Mouse (Mus musculus) erythroblast, adult 5-6 weeks (primary cell): ENCODE results near the gene Klhl9. TPM values are rescaled to one million over a fixed set of nuclear protein-coding genes. Genes with fewer than 3 reads are reported as not detected.

Experiments
- total RNA-seq, 2 experiments: library from RNA; stranded (forward) in 1 of 2; stranded (reverse) in 1 of 2; fragments of 150-400 nt in 1 of 2; fragments of 200-764, 138-1000 nt in 1 of 2; gene quantifications; 2 replicates each; pipeline versions ENCODE4 v1.2.3 to v1.2.4; 2015 to 2017; ENCODE audit warnings: low replicate concordance in 2 of 2

The Klhl9 gene
- total RNA-seq, 2 experiments from 2014 or later: 26.3 to 29.5 TPM

Other genes with a start within 250 kb of the Klhl9 start
Only the 30 nearest of the 32 such genes appear.
- not detected in 2 replicates for gene Ifna14, start 150.7 kb downstream of the Klhl9 start, total RNA-seq (2015; ENCODE audit: low replicate concordance)
- not detected in 2 replicates for gene Ifna14, start 150.7 kb downstream of the Klhl9 start, total RNA-seq (2017; ENCODE audit: low replicate concordance)
- not detected in 2 replicates for gene Ifna9, start 130.1 kb downstream of the Klhl9 start, total RNA-seq (2015; ENCODE audit: low replicate concordance)
- gene Ifna9, start 130.1 kb downstream of the Klhl9 start, total RNA-seq (2017; ENCODE audit: low replicate concordance): not detected in 2 replicates
- gene Ifna12, start 119.1 kb downstream of the Klhl9 start, total RNA-seq (2015; ENCODE audit: low replicate concordance): not detected in 2 replicates
- not detected in 2 replicates for gene Ifna12, start 119.1 kb downstream of the Klhl9 start, total RNA-seq (2017; ENCODE audit: low replicate concordance)
- not detected in 2 replicates for gene C87499, start 88.1 kb downstream of the Klhl9 start, total RNA-seq (2015; ENCODE audit: low replicate concordance)
- not detected in 2 replicates for gene C87499, start 88.1 kb downstream of the Klhl9 start, total RNA-seq (2017; ENCODE audit: low replicate concordance)
- gene Ifna13, start 78.0 kb downstream of the Klhl9 start, total RNA-seq (2015; ENCODE audit: low replicate concordance): not detected in 2 replicates
- not detected in 2 replicates for gene Ifna13, start 78.0 kb downstream of the Klhl9 start, total RNA-seq (2017; ENCODE audit: low replicate concordance)
- not detected in 2 replicates for gene Ifna16, start 45.5 kb downstream of the Klhl9 start, total RNA-seq (2015; ENCODE audit: low replicate concordance)
- not detected in 2 replicates for gene Ifna16, start 45.5 kb downstream of the Klhl9 start, total RNA-seq (2017; ENCODE audit: low replicate concordance)
- not detected in 2 replicates for gene Ifna2, start 38.6 kb downstream of the Klhl9 start, total RNA-seq (2015; ENCODE audit: low replicate concordance)
- gene Ifna2, start 38.6 kb downstream of the Klhl9 start, total RNA-seq (2017; ENCODE audit: low replicate concordance): not detected in 2 replicates
- gene Ifnab, start 31.1 kb downstream of the Klhl9 start, total RNA-seq (2015; ENCODE audit: low replicate concordance): not detected in 2 replicates
- gene Ifnab, start 31.1 kb downstream of the Klhl9 start, total RNA-seq (2017; ENCODE audit: low replicate concordance): not detected in 2 replicates
- gene Gm26566, start 660 bp downstream of the Klhl9 start, total RNA-seq (2015; ENCODE audit: low replicate concordance): not detected in 2 replicates
- not detected in 2 replicates for gene Gm26566, start 660 bp downstream of the Klhl9 start, total RNA-seq (2017; ENCODE audit: low replicate concordance)
- gene Gm13271, start 32.4 kb upstream of the Klhl9 start, total RNA-seq (2015; ENCODE audit: low replicate concordance): not detected in 2 replicates
- gene Gm13271, start 32.4 kb upstream of the Klhl9 start, total RNA-seq (2017; ENCODE audit: low replicate concordance): not detected in 2 replicates
- not detected in 2 replicates for gene Gm13283, start 37.7 kb upstream of the Klhl9 start, total RNA-seq (2015; ENCODE audit: low replicate concordance)
- gene Gm13283, start 37.7 kb upstream of the Klhl9 start, total RNA-seq (2017; ENCODE audit: low replicate concordance): not detected in 2 replicates
- gene Gm13290, start 51.4 kb upstream of the Klhl9 start, total RNA-seq (2015; ENCODE audit: low replicate concordance): not detected in 2 replicates
- not detected in 2 replicates for gene Gm13290, start 51.4 kb upstream of the Klhl9 start, total RNA-seq (2017; ENCODE audit: low replicate concordance)
- gene Gm13289, start 54.5 kb upstream of the Klhl9 start, total RNA-seq (2015; ENCODE audit: low replicate concordance): not detected in 2 replicates
- not detected in 2 replicates for gene Gm13289, start 54.5 kb upstream of the Klhl9 start, total RNA-seq (2017; ENCODE audit: low replicate concordance)
- not detected in 2 replicates for gene Gm13272, start 57.4 kb upstream of the Klhl9 start, total RNA-seq (2015; ENCODE audit: low replicate concordance)
- not detected in 2 replicates for gene Gm13272, start 57.4 kb upstream of the Klhl9 start, total RNA-seq (2017; ENCODE audit: low replicate concordance)
- gene Ifnz, start 59.7 kb upstream of the Klhl9 start, total RNA-seq (2015; ENCODE audit: low replicate concordance): not detected in 2 replicates
- not detected in 2 replicates for gene Ifnz, start 59.7 kb upstream of the Klhl9 start, total RNA-seq (2017; ENCODE audit: low replicate concordance)
- gene Gm13276, start 63.2 kb upstream of the Klhl9 start, total RNA-seq (2015; ENCODE audit: low replicate concordance): not detected in 2 replicates
- gene Gm13276, start 63.2 kb upstream of the Klhl9 start, total RNA-seq (2017; ENCODE audit: low replicate concordance): not detected in 2 replicates
- not detected in 2 replicates for gene Gm13277, start 66.2 kb upstream of the Klhl9 start, total RNA-seq (2015; ENCODE audit: low replicate concordance)
- gene Gm13277, start 66.2 kb upstream of the Klhl9 start, total RNA-seq (2017; ENCODE audit: low replicate concordance): not detected in 2 replicates
- not detected in 2 replicates for gene Gm13278, start 69.1 kb upstream of the Klhl9 start, total RNA-seq (2015; ENCODE audit: low replicate concordance)
- not detected in 2 replicates for gene Gm13278, start 69.1 kb upstream of the Klhl9 start, total RNA-seq (2017; ENCODE audit: low replicate concordance)
- not detected in 2 replicates for gene Gm13275, start 72.0 kb upstream of the Klhl9 start, total RNA-seq (2015; ENCODE audit: low replicate concordance)
- not detected in 2 replicates for gene Gm13275, start 72.0 kb upstream of the Klhl9 start, total RNA-seq (2017; ENCODE audit: low replicate concordance)
- gene Gm13279, start 74.9 kb upstream of the Klhl9 start, total RNA-seq (2015; ENCODE audit: low replicate concordance): not detected in 2 replicates
- not detected in 2 replicates for gene Gm13279, start 74.9 kb upstream of the Klhl9 start, total RNA-seq (2017; ENCODE audit: low replicate concordance)
- not detected in 2 replicates for gene Gm13285, start 77.2 kb upstream of the Klhl9 start, total RNA-seq (2015; ENCODE audit: low replicate concordance)
- not detected in 2 replicates for gene Gm13285, start 77.2 kb upstream of the Klhl9 start, total RNA-seq (2017; ENCODE audit: low replicate concordance)
- not detected in 2 replicates for gene Gm13287, start 80.8 kb upstream of the Klhl9 start, total RNA-seq (2015; ENCODE audit: low replicate concordance)
- not detected in 2 replicates for gene Gm13287, start 80.8 kb upstream of the Klhl9 start, total RNA-seq (2017; ENCODE audit: low replicate concordance)
- not detected in 2 replicates for gene Gm13288, start 83.1 kb upstream of the Klhl9 start, total RNA-seq (2015; ENCODE audit: low replicate concordance)
- not detected in 2 replicates for gene Gm13288, start 83.1 kb upstream of the Klhl9 start, total RNA-seq (2017; ENCODE audit: low replicate concordance)
- gene Ifna7, start 93.8 kb upstream of the Klhl9 start, total RNA-seq (2015; ENCODE audit: low replicate concordance): not detected in 2 replicates
- gene Ifna7, start 93.8 kb upstream of the Klhl9 start, total RNA-seq (2017; ENCODE audit: low replicate concordance): not detected in 2 replicates
- gene Ifna11, start 97.5 kb upstream of the Klhl9 start, total RNA-seq (2015; ENCODE audit: low replicate concordance): not detected in 2 replicates
- gene Ifna11, start 97.5 kb upstream of the Klhl9 start, total RNA-seq (2017; ENCODE audit: low replicate concordance): not detected in 2 replicates
- not detected in 2 replicates for gene Ifna6, start 105.0 kb upstream of the Klhl9 start, total RNA-seq (2015; ENCODE audit: low replicate concordance)
- not detected in 2 replicates for gene Ifna6, start 105.0 kb upstream of the Klhl9 start, total RNA-seq (2017; ENCODE audit: low replicate concordance)
- not detected in 2 replicates for gene Ifna5, start 113.1 kb upstream of the Klhl9 start, total RNA-seq (2015; ENCODE audit: low replicate concordance)
- gene Ifna5, start 113.1 kb upstream of the Klhl9 start, total RNA-seq (2017; ENCODE audit: low replicate concordance): not detected in 2 replicates
- not detected in 2 replicates for gene Ifna4, start 119.4 kb upstream of the Klhl9 start, total RNA-seq (2015; ENCODE audit: low replicate concordance)
- gene Ifna4, start 119.4 kb upstream of the Klhl9 start, total RNA-seq (2017; ENCODE audit: low replicate concordance): not detected in 2 replicates
- not detected in 2 replicates for gene Ifna1, start 127.6 kb upstream of the Klhl9 start, total RNA-seq (2015; ENCODE audit: low replicate concordance)
- gene Ifna1, start 127.6 kb upstream of the Klhl9 start, total RNA-seq (2017; ENCODE audit: low replicate concordance): not detected in 2 replicates
- not detected in 2 replicates for gene Ifne, start 157.7 kb upstream of the Klhl9 start, total RNA-seq (2015; ENCODE audit: low replicate concordance)
- not detected in 2 replicates for gene Ifne, start 157.7 kb upstream of the Klhl9 start, total RNA-seq (2017; ENCODE audit: low replicate concordance)